Mouse (Mus musculus) ES-E14 (cell line): Measurements from ENCODE around the gene Ppil2. TPM values are rescaled to one million over a fixed set of nuclear protein-coding genes. Genes with fewer than 3 reads are reported as not detected.

ENCODE experiments used
- DNase-seq: peaks from one replicate; pipeline ENCODE4 v3.0.0-alpha.2; 2013; ENCODE audit warnings: low read depth, low spot score
- H3K27ac ChIP-seq: 2 replicates; pipeline ENCODE4 v1.5.1; 2012; ENCODE audit warnings: low read depth, mild to moderate bottlenecking, low read length, moderate library complexity, mixed read lengths; ENCODE audit not compliant: poor library complexity, insufficient read depth, severe bottlenecking
- H3K36me3 ChIP-seq: 2 replicates; pipeline ENCODE4 v1.6.1; 2012; ENCODE audit warnings: mild to moderate bottlenecking, low read length, moderate library complexity, mixed read lengths; ENCODE audit not compliant: control insufficient read depth, poor library complexity, insufficient read depth, severe bottlenecking
- H3K4me1 ChIP-seq, 2 experiments: fragments of 150-350 bp in 1 of 2; sonication (generic) in 1 of 2; 2 replicates each; pipeline ENCODE4 v1.6.1; 2012; ENCODE audit warnings: low read length in 2 of 2, mild to moderate bottlenecking in 1 of 2, mixed read lengths in 1 of 2; ENCODE audit not compliant: control insufficient read depth in 2 of 2, insufficient read depth in 2 of 2, poor library complexity in 1 of 2
- H3K4me3 ChIP-seq, 2 experiments: fragments of 150-350 bp in 1 of 2; sonication (generic) in 1 of 2; 2 replicates each; pipeline ENCODE4 v1.5.1; 2012; ENCODE audit warnings: low read length in 2 of 2, low read depth in 1 of 2, mild to moderate bottlenecking in 1 of 2, mixed read lengths in 1 of 2; ENCODE audit not compliant: insufficient read depth in 1 of 2, poor library complexity in 1 of 2, severe bottlenecking in 1 of 2
- H3K9ac ChIP-seq: 2 replicates; pipeline ENCODE4 v1.6.1; 2012; ENCODE audit warnings: low read depth, mild to moderate bottlenecking, low read length, mixed read lengths; ENCODE audit not compliant: poor library complexity, insufficient read depth, severe bottlenecking
- H3K9me3 ChIP-seq: fragments of 150-350 bp; sonication (generic); 2 replicates; pipeline ENCODE4 v1.6.1; 2012; ENCODE audit warnings: low read depth, mild to moderate bottlenecking, low read length; ENCODE audit not compliant: control insufficient read depth, insufficient read depth
- CHD2 ChIP-seq: IDR thresholded peaks from 2 replicates; pipeline ENCODE4 v1.6.1; 2014; ENCODE audit warnings: mild to moderate bottlenecking, low read depth, low read length, inconsistent platforms
- HCFC1 ChIP-seq: IDR thresholded peaks from 2 replicates; pipeline ENCODE4 v1.6.1; 2012; ENCODE audit warnings: low read length, inconsistent platforms, borderline replicate concordance; ENCODE audit not compliant: insufficient read depth
- MAFK ChIP-seq: IDR thresholded peaks from 2 replicates; pipeline ENCODE4 v1.6.1; 2014; ENCODE audit warnings: mild to moderate bottlenecking, low read depth, low read length, inconsistent platforms; ENCODE audit not compliant: insufficient read depth
- ZC3H11A ChIP-seq: IDR thresholded peaks from 2 replicates; pipeline ENCODE4 v1.6.1; 2012; ENCODE audit warnings: low read depth, mild to moderate bottlenecking, inconsistent platforms, low read length, borderline replicate concordance
- ZNF384 ChIP-seq: IDR thresholded peaks from 2 replicates; pipeline ENCODE4 v1.6.1; 2012; ENCODE audit warnings: low read depth, low read length, inconsistent platforms
- in situ Hi-C, 2 experiments: fragments of 600-800 bp; cut with MboI; formaldehyde crosslinking; loops; one replicate each; pipeline ENCODE4 v1.15.1; 2025; ENCODE audit warnings: low sequenced_read_pairs in 2 of 2, inconsistent platforms in 1 of 2; ENCODE audit not compliant: unreplicated experiment in 2 of 2
- total RNA-seq: library from RNA; depleted of rRNA; stranded (reverse); fragments of 300-350 nt; gene quantifications from 2 replicates; pipeline ENCODE4 v1.2.3, GENCODE M21; 2012

Gene Ppil2
- total RNA-seq, 1 experiment = 73.2 TPM

- Histone ChIP-seq H3K27ac (no peak overlapping the region), H3K4me3 (peak overlapping the region; percentile 76 to 88), H3K4me1 (peaks cover 0 to 2% of the 10 kb centered on the region in 2 experiments; a peak in 1 of 4 replicates), H3K9ac (peak overlapping the region; percentile 88), H3K36me3 (peaks cover 6% of the 10 kb centered on the region), H3K9me3 (no peaks in the 10 kb centered on the region)
- in situ Hi-C loops = no loop called here
- DNase-seq = peak; percentile 46
- TF ChIP-seq CHD2 (no peak), ZC3H11A (no peak), ZNF384 (no peak; the same call in 1 of the 2 replicates), HCFC1 (no peak), MAFK (no peak)
Measured at GRCm38 (mm10) chr16:17148084-17148483, 37.0 kb upstream of the Ppil2 start.

GRCm38 (mm10) chr16:17147391-17147929 lies 36.4 kb upstream of the Ppil2 start:
- Histone ChIP-seq H3K4me3 (peak overlapping the region; percentile 76 to 88), H3K9me3 (no peaks in the 10 kb centered on the region), H3K9ac (peak overlapping the region; percentile 88), H3K4me1 (peaks cover 0 to 2% of the 10 kb centered on the region in 2 experiments; a peak in 1 of 4 replicates), H3K27ac (no peak overlapping the region), H3K36me3 (0 out of 2 replicates have a peak, but pooled peaks cover 3% of the 10 kb centered on the region)
- no peak for DNase-seq
- no peak for TF ChIP-seq CHD2
- no peak for TF ChIP-seq MAFK
- TF ChIP-seq ZNF384 = no peak
- no peak for TF ChIP-seq HCFC1
- TF ChIP-seq ZC3H11A = no peak
- in situ Hi-C loops = no loop called here

- H3K9me3 ChIP-seq = no peaks in the 10 kb centered on the region
- peaks cover 0 to 2% of the 10 kb centered on the region in 2 experiments; a peak in 1 of 4 replicates for H3K4me1 ChIP-seq
- TF ChIP-seq MAFK (no peak), ZNF384 (peak; percentile 40; the same call in 1 of the 2 replicates), CHD2 (no peak)
- peak within 1 kb of the TSS; percentile 76 to 88 for H3K4me3 ChIP-seq
- in situ Hi-C loops = no loop called here
- H3K9ac ChIP-seq = peak within 1 kb of the TSS; percentile 88
- H3K36me3 ChIP-seq = no peaks in the 10 kb centered on the region
- DNase-seq = peak; percentile 89
- H3K27ac ChIP-seq = no peak within 1 kb of the TSS
Measured at GRCm38 (mm10) chr16:17146772-17147235, 35.7 kb upstream of the Ppil2 start, which contains the start of gene Ccdc116. Gene Ccdc116 (minus strand): TSS chr16:17147229.

GRCm38 (mm10) chr16:17144339-17144738 lies 33.3 kb upstream of the Ppil2 start, which contains the start of gene Ydjc:
Gene Ydjc (plus strand): TSS chr16:17144621.
- H3K36me3 ChIP-seq = no peaks in the 10 kb centered on the region
- in situ Hi-C loops = no loop called here
- peak within 1 kb of the TSS; percentile 31; the same call in 1 of the 2 replicates for H3K9ac ChIP-seq
- H3K4me3 ChIP-seq = peak within 1 kb of the TSS in 1 of 2 experiments; percentile 54; a peak in 2 of 4 replicates
- H3K9me3 ChIP-seq = no peaks in the 10 kb centered on the region
- peak; percentile 95 for TF ChIP-seq ZNF384
- no peak for TF ChIP-seq CHD2
- no peak for TF ChIP-seq HCFC1
- no peak for TF ChIP-seq ZC3H11A
- no peak for TF ChIP-seq MAFK
- H3K27ac ChIP-seq = no peak within 1 kb of the TSS; the same call in 1 of the 2 replicates
- DNase-seq = peak; percentile 69
- H3K4me1 ChIP-seq = peaks cover 0 to 2% of the 10 kb centered on the region in 2 experiments; a peak in 1 of 4 replicates
